Mouse (Mus musculus): Measurements from ENCODE around the gene Schip1.

- no peak for TF ChIP-seq GATA1 (IDR thresholded peaks at IDR 0.05; ENCODE audit: low read length)
- no peak for TF ChIP-seq TAL1 (IDR thresholded peaks at IDR 0.05; ENCODE audit: low read length)
These were observed 310.5 kb downstream of the Schip1 start for GRCm38 (mm10) chr3:68375100-68375508.
